Mouse (Mus musculus) cortical plate, adult 2 months (tissue): ENCODE measurements around the gene Cfl1.

Experiments
- CTCF ChIP-seq: fragments of 200-500 bp; IDR thresholded peaks from 2 replicates; pipeline ENCODE4 v1.5.1; 2011; ENCODE audit warnings: mild to moderate bottlenecking, control low read depth, low read length; ENCODE audit not compliant: insufficient read depth; ENCODE audit errors: extremely low read depth
- POLR2A ChIP-seq: fragments of 200-500 bp; IDR thresholded peaks from 2 replicates; pipeline ENCODE4 v1.6.1; 2011; ENCODE audit warnings: mild to moderate bottlenecking, low read length, control low read depth; ENCODE audit not compliant: insufficient read depth; ENCODE audit errors: extremely low read depth

GRCm38 (mm10) chr19:5543362-5543761, 53.1 kb downstream of the Cfl1 start:
- TF ChIP-seq CTCF (no peak), POLR2A (no peak)
